Mouse (Mus musculus): ENCODE results near the gene Cnnm3. TPM values are rescaled to one million over a fixed set of nuclear protein-coding genes. Genes with fewer than 3 reads are reported as not detected.

Cnnm3 gene
- total and polyA plus RNA-seq, 3 experiments = 4.2 to 9.9 TPM; not detected in 1

GRCm38 (mm10) chr1:36556553-36557456 is 45.1 kb downstream of the Cnnm3 start:
- H3K4me3 ChIP-seq (ENCODE audit: control insufficient read depth in 1 of 2, insufficient read depth in 1 of 2, low read depth in 2 of 2, low read length in 2 of 2) = peak overlapping the region; percentile 70 to 78
- H3K36me3 ChIP-seq (ENCODE audit: control insufficient read depth in 1 of 2, insufficient read depth in 2 of 2, low read length in 2 of 2) = no peaks in the 10 kb centered on the region
- H3K9me3 ChIP-seq (replicated peaks; ENCODE audit: insufficient read depth, low read length) = no peaks in the 10 kb centered on the region
- no peak overlapping the region for H3K27ac ChIP-seq (ENCODE audit: control insufficient read depth, low read depth, low read length)
- TF ChIP-seq TBP (IDR thresholded peaks at IDR 0.05; ENCODE audit: low read depth, low read length) (0 out of 2 replicates have a peak, but pooled peaks have one; percentile 15), MEF2A (IDR thresholded peaks at IDR 0.05; ENCODE audit: extremely low read depth, insufficient replicate concordance, low read depth, low read length, poor library complexity, severe bottlenecking) (no peak), GABPA (IDR thresholded peaks at IDR 0.05; ENCODE audit: low read depth, low read length) (no peak), MAZ (IDR thresholded peaks at IDR 0.05; ENCODE audit: low read depth, low read length) (peak; percentile 97), SIN3A (IDR thresholded peaks at IDR 0.05; ENCODE audit: low read length) (peak; percentile 47), MXI1 (IDR thresholded peaks at IDR 0.05; ENCODE audit: low read depth, low read length) (peak; percentile 73; the same call in 1 of the 2 replicates), HCFC1 (IDR thresholded peaks at IDR 0.05; ENCODE audit: low read depth, low read length) (peak; percentile 48), MYC (IDR thresholded peaks at IDR 0.05; ENCODE audit: low read depth, low read length) (0 out of 2 replicates have a peak, but pooled peaks have one; percentile 28), CTCF (IDR thresholded peaks at IDR 0.05 in 2 of 3, conservative IDR thresholded peaks at IDR 0.05 in 1 of 3; ENCODE audit: control insufficient read depth in 1 of 3, insufficient read depth in 1 of 3, low read depth in 2 of 3, low read length in 3 of 3, poor library complexity in 1 of 3, severe bottlenecking in 1 of 3) (peak; percentile 55 to 93 (median 74)), TCF12 (IDR thresholded peaks at IDR 0.05; ENCODE audit: low read depth, low read length) (peak; percentile 24; the same call in 1 of the 2 replicates), SMC3 (IDR thresholded peaks at IDR 0.05; ENCODE audit: low read depth, low read length) (peak; percentile 7; the same call in 1 of the 2 replicates), NELFE (IDR thresholded peaks at IDR 0.05; ENCODE audit: low read depth, low read length) (no peak; the same call in 1 of the 2 replicates), CHD2 (IDR thresholded peaks at IDR 0.05; ENCODE audit: low read length) (peak; percentile 76), RAD21 (IDR thresholded peaks at IDR 0.05; ENCODE audit: low read depth, low read length) (no peak), MAX (IDR thresholded peaks at IDR 0.05; ENCODE audit: low read length) (peak; percentile 29), USF1 (IDR thresholded peaks at IDR 0.05; ENCODE audit: low read depth, low read length) (no peak), MAFK (IDR thresholded peaks at IDR 0.05; ENCODE audit: borderline replicate concordance, low read depth, low read length) (no peak)
- peak overlapping the region; percentile 80 for H3K9ac ChIP-seq (ENCODE audit: control insufficient read depth, low read depth, low read length, poor library complexity, severe bottlenecking)
- peak; percentile 83 for DNase-seq (ENCODE audit: low read depth, low spot score)
- H3K4me1 ChIP-seq (ENCODE audit: control insufficient read depth in 1 of 2, insufficient read depth in 2 of 2, low read length in 2 of 2) = peaks cover 0 to 2% of the 10 kb centered on the region in 2 experiments; a peak in 2 of 4 replicates
- H3K79me2 ChIP-seq (ENCODE audit: control insufficient read depth, insufficient read depth, low read length, poor library complexity) = no peaks in the 10 kb centered on the region; the same call in 1 of the 2 replicates
- peaks cover 13% of the 10 kb centered on the region in 2 experiments for H3K27me3 ChIP-seq (ENCODE audit: control insufficient read depth in 1 of 2, insufficient read depth in 2 of 2, low read length in 2 of 2)

- peak; percentile 28 for DNase-seq (ENCODE audit: low read depth, low spot score)
- no peaks in the 10 kb centered on the region for H3K9me3 ChIP-seq (replicated peaks; ENCODE audit: insufficient read depth, low read length)
- H3K9ac ChIP-seq (ENCODE audit: control insufficient read depth, low read depth, low read length, poor library complexity, severe bottlenecking) = peak overlapping the region; percentile 64
- peak overlapping the region; percentile 70 to 78 for H3K4me3 ChIP-seq (ENCODE audit: control insufficient read depth in 1 of 2, insufficient read depth in 1 of 2, low read depth in 2 of 2, low read length in 2 of 2)
- peaks cover 0 to 9% of the 10 kb centered on the region in 2 experiments; a peak in 3 of 4 replicates for H3K4me1 ChIP-seq (ENCODE audit: control insufficient read depth in 1 of 2, insufficient read depth in 2 of 2, low read length in 2 of 2)
- TF ChIP-seq ZNF384 (IDR thresholded peaks at IDR 0.05; ENCODE audit: low read depth, low read length) (no peak), SMC3 (IDR thresholded peaks at IDR 0.05; ENCODE audit: low read depth, low read length) (no peak), CHD1 (IDR thresholded peaks at IDR 0.05; ENCODE audit: low read depth, low read length) (no peak), MYB (IDR thresholded peaks at IDR 0.05; ENCODE audit: low read depth, low read length) (no peak), MYC (IDR thresholded peaks at IDR 0.05; ENCODE audit: low read depth, low read length) (no peak), POLR2AphosphoS2 (IDR thresholded peaks at IDR 0.05; ENCODE audit: low read length) (no peak), GATA1 (IDR thresholded peaks at IDR 0.05; ENCODE audit: low read depth, low read length) (no peak), MEF2A (IDR thresholded peaks at IDR 0.05; ENCODE audit: extremely low read depth, insufficient replicate concordance, low read depth, low read length, poor library complexity, severe bottlenecking) (no peak), NELFE (IDR thresholded peaks at IDR 0.05; ENCODE audit: low read depth, low read length) (no peak), SIN3A (IDR thresholded peaks at IDR 0.05; ENCODE audit: low read length) (no peak), POLR2A (IDR thresholded peaks at IDR 0.05; ENCODE audit: control insufficient read depth in 1 of 2, insufficient read depth in 1 of 2, low read depth in 1 of 2, low read length in 2 of 2, poor library complexity in 1 of 2) (no peak), ZC3H11A (IDR thresholded peaks at IDR 0.05; ENCODE audit: low read depth, low read length) (no peak), JUND (IDR thresholded peaks at IDR 0.05; ENCODE audit: low read depth, low read length) (no peak)
- H3K27me3 ChIP-seq (ENCODE audit: control insufficient read depth in 1 of 2, insufficient read depth in 2 of 2, low read length in 2 of 2) = peaks cover 13% of the 10 kb centered on the region in 2 experiments
- no peaks in the 10 kb centered on the region; the same call in 1 of the 2 replicates for H3K79me2 ChIP-seq (ENCODE audit: control insufficient read depth, insufficient read depth, low read length, poor library complexity)
- H3K27ac ChIP-seq (ENCODE audit: control insufficient read depth, low read depth, low read length) = no peak overlapping the region
- H3K36me3 ChIP-seq (ENCODE audit: control insufficient read depth in 1 of 2, insufficient read depth in 2 of 2, low read length in 2 of 2) = no peaks in the 10 kb centered on the region
Measured at GRCm38 (mm10) chr1:36557457-36558011, 45.9 kb downstream of the Cnnm3 start.

All from MEL (cell line).